Mouse (Mus musculus) bone marrow, adult 2 months (tissue): ENCODE measurements around the gene AI481877.

Experiments
- CTCF ChIP-seq: fragments of 200-500 bp; IDR thresholded peaks from 2 replicates; pipeline ENCODE4 v1.5.1; 2011; ENCODE audit warnings: low read length, control low read depth; ENCODE audit not compliant: control insufficient read depth, insufficient read depth
- POLR2A ChIP-seq: fragments of 200-500 bp; IDR thresholded peaks from 2 replicates; pipeline ENCODE4 v1.6.1; 2011; ENCODE audit warnings: low read depth, mild to moderate bottlenecking, control low read depth, low read length, borderline replicate concordance; ENCODE audit not compliant: control insufficient read depth

DNA sequence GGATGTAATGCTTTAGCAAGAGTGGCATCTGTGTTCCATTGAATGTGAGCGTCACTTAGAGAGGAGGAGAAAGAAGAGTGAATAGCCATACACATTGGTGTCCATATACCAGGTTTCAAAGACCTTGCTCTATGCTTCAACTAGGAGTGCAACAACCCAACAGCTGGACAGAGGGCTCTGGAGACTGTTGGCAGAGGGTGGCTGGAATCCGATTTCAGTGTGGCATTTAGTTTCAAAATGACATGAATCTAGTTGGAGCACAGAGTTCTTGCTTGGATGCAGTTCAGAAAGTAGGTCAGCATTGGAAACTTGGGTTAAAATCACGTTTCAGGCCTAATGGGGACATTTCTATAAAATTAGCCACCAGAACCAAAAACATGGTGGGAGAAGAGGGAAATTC is 123.6 kb downstream of the AI481877 start:
- TF ChIP-seq CTCF, result no peak
- no peak for TF ChIP-seq POLR2A
